Mouse (Mus musculus): ENCODE measurements around the gene Entpd1. TPM values are rescaled to one million over a fixed set of nuclear protein-coding genes. Genes with fewer than 3 reads are reported as not detected.

Gene Entpd1
- polyA plus RNA-seq, 1 experiment from 2014 or later, result 0.47 TPM

- CTCF ChIA-PET, result interaction anchor here (1.0 to 4.6 kb wide), 3 partner anchors 44 to 109 kb away, joined by 3 to 69 read pairs (median 4); partner anchors contain the start of genes Entpd1 and Tctn3
- ATAC-seq, result no peak
Measured at GRCm38 (mm10) chr19:40720381-40720780, 108.2 kb downstream of the Entpd1 start.

GRCm38 (mm10) chr19:40722137-40723038 is 110.2 kb downstream of the Entpd1 start:
- in situ Hi-C loops (cut with MboI; ENCODE audit: low pct_unique_long_range_greater_than_20kb), result loop anchor here (5.0 to 25.0 kb wide), 2 partner anchors 110 to 385 kb away; partner anchors contain the start of genes Entpd1 and Tctn3
- CTCF ChIA-PET, result interaction anchor here (0.7 to 4.6 kb wide), 18 partner anchors 10 to 153 kb away, joined by 3 to 69 read pairs (median 4); partner anchors contain the start of genes Entpd1 and Tctn3
- DNase-seq (ENCODE audit: low read depth, low spot score) (no peak), ATAC-seq (no peak)
- POLR2A ChIA-PET, result interaction anchor here (2.5 kb wide), 1 partner anchor 111 kb away, joined by 9 read pairs; the partner anchor contains the start of genes Entpd1 and Tctn3
- peaks cover 31% of the 10 kb centered on the region for H3K27me3 ChIP-seq
- TF ChIP-seq CTCF (IDR thresholded peaks at IDR 0.05), result peak; percentile 86

More at GRCm38 (mm10) chr19:40720381-40720780, 108.2 kb downstream of the Entpd1 start:
- H3K27me3 ChIP-seq, result peaks cover 19% of the 10 kb centered on the region
- DNase-seq (ENCODE audit: low read depth, low spot score), result no peak
- in situ Hi-C loops (cut with MboI; ENCODE audit: low pct_unique_long_range_greater_than_20kb), result loop anchor here (5.0 to 25.0 kb wide), 2 partner anchors 108 to 383 kb away; partner anchors contain the start of genes Entpd1 and Tctn3
- TF ChIP-seq CTCF (IDR thresholded peaks at IDR 0.05), result no peak
- POLR2A ChIA-PET, result interaction anchor here (0.7 to 1.1 kb wide), 2 partner anchors 20 to 61 kb away, joined by 3 to 9 read pairs; no protein-coding TSS in a partner anchor

GRCm38 (mm10) chr19:40723516-40723915 is 111.3 kb downstream of the Entpd1 start:
- no peak for TF ChIP-seq CTCF (IDR thresholded peaks at IDR 0.05)
- POLR2A ChIA-PET, result interaction anchor here (2.5 kb wide), 1 partner anchor 112 kb away, joined by 9 read pairs; the partner anchor contains the start of genes Entpd1 and Tctn3
- ATAC-seq (no peak), DNase-seq (ENCODE audit: low read depth, low spot score) (no peak)
- in situ Hi-C loops (cut with MboI; ENCODE audit: low pct_unique_long_range_greater_than_20kb), result loop anchor here (5.0 to 25.0 kb wide), 2 partner anchors 111 to 386 kb away; partner anchors contain the start of genes Entpd1 and Tctn3
- CTCF ChIA-PET, result interaction anchor here (1.2 to 4.6 kb wide), 2 partner anchors 113 to 124 kb away, joined by 4 to 69 read pairs; partner anchors contain the start of genes Entpd1 and Tctn3
- H3K27me3 ChIP-seq, result peaks cover 32% of the 10 kb centered on the region

GRCm38 (mm10) chr19:40726148-40726547 is 114.0 kb downstream of the Entpd1 start:
- no peak for ATAC-seq
- POLR2A ChIA-PET, result no interaction called here
- peaks cover 54% of the 10 kb centered on the region for H3K27me3 ChIP-seq
- CTCF ChIA-PET, result interaction anchor here (0.6 to 2.1 kb wide), 3 partner anchors 112 to 1821 kb away, joined by 3 to 7 read pairs (median 4); partner anchors contain the start of genes Entpd1 and Tctn3
- in situ Hi-C loops (cut with MboI; ENCODE audit: low pct_unique_long_range_greater_than_20kb), result no loop called here
- no peak for TF ChIP-seq CTCF (IDR thresholded peaks at IDR 0.05)
- DNase-seq (ENCODE audit: low read depth, low spot score), result no peak

- DNase-seq (ENCODE audit: low read depth, low spot score), result no peak
- CTCF ChIA-PET, result interaction anchor here (1.2 to 2.1 kb wide), 2 partner anchors 112 to 115 kb away, joined by 4 to 7 read pairs; partner anchors contain the start of genes Entpd1 and Tctn3
Measured at GRCm38 (mm10) chr19:40726614-40727013, 114.4 kb downstream of the Entpd1 start.

GRCm38 (mm10) chr19:40728213-40728612 is 116.0 kb downstream of the Entpd1 start:
- in situ Hi-C loops (cut with MboI; ENCODE audit: low pct_unique_long_range_greater_than_20kb), result no loop called here
- ChIA-PET CTCF (no interaction called here), POLR2A (no interaction called here)
- no peak for TF ChIP-seq CTCF (IDR thresholded peaks at IDR 0.05)
- H3K27me3 ChIP-seq, result peaks cover 56% of the 10 kb centered on the region
- no peak for DNase-seq (ENCODE audit: low read depth, low spot score)
- ATAC-seq, result no peak

More at GRCm38 (mm10) chr19:40726614-40727013, 114.4 kb downstream of the Entpd1 start:
- POLR2A ChIA-PET, result no interaction called here
- peaks cover 54% of the 10 kb centered on the region for H3K27me3 ChIP-seq
- ATAC-seq, result no peak
- in situ Hi-C loops (cut with MboI; ENCODE audit: low pct_unique_long_range_greater_than_20kb), result no loop called here
- TF ChIP-seq CTCF (IDR thresholded peaks at IDR 0.05), result no peak

- ATAC-seq, result no peak
- no peak for DNase-seq (ENCODE audit: low read depth, low spot score)
Measured at GRCm38 (mm10) chr19:40728732-40729420, 116.7 kb downstream of the Entpd1 start.

GRCm38 (mm10) chr19:40733409-40733808 is 121.2 kb downstream of the Entpd1 start:
- no peak for TF ChIP-seq CTCF (IDR thresholded peaks at IDR 0.05)
- ChIA-PET POLR2A (no interaction called here), CTCF (no interaction called here)
- H3K27me3 ChIP-seq, result peaks cover 54% of the 10 kb centered on the region
- ATAC-seq (no peak), DNase-seq (ENCODE audit: low read depth, low spot score) (no peak)
- in situ Hi-C loops (cut with MboI; ENCODE audit: low pct_unique_long_range_greater_than_20kb), result no loop called here

More at GRCm38 (mm10) chr19:40728732-40729420, 116.7 kb downstream of the Entpd1 start:
- POLR2A ChIA-PET, result no interaction called here
- H3K27me3 ChIP-seq, result peaks cover 62% of the 10 kb centered on the region
- no peak for TF ChIP-seq CTCF (IDR thresholded peaks at IDR 0.05)
- CTCF ChIA-PET, result interaction anchor here (1.2 kb wide), 1 partner anchor 17 kb away, joined by 3 read pairs; no protein-coding TSS in a partner anchor
- in situ Hi-C loops (cut with MboI; ENCODE audit: low pct_unique_long_range_greater_than_20kb), result no loop called here

GRCm38 (mm10) chr19:40733849-40734248 is 121.7 kb downstream of the Entpd1 start:
- ChIA-PET POLR2A (no interaction called here), CTCF (no interaction called here)
- H3K27me3 ChIP-seq, result peaks cover 53% of the 10 kb centered on the region
- DNase-seq (ENCODE audit: low read depth, low spot score) (no peak), ATAC-seq (no peak)
- TF ChIP-seq CTCF (IDR thresholded peaks at IDR 0.05), result no peak
- in situ Hi-C loops (cut with MboI; ENCODE audit: low pct_unique_long_range_greater_than_20kb), result no loop called here

Data from Patski (cell line).